Mouse (Mus musculus) megakaryocyte, embryonic 14.5 days (primary cell): Measurements from ENCODE around the gene Pros1.

Experiments used
- FLI1 ChIP-seq: IDR thresholded peaks from 2 replicates; pipeline ENCODE4 v1.6.1; 2012; ENCODE audit warnings: low read length, inconsistent platforms, mixed read lengths
- GATA1 ChIP-seq: IDR thresholded peaks from 3 replicates; pipeline ENCODE4 v1.6.1; 2012; ENCODE audit warnings: mixed read lengths, low read length, inconsistent platforms, borderline replicate concordance

DNA sequence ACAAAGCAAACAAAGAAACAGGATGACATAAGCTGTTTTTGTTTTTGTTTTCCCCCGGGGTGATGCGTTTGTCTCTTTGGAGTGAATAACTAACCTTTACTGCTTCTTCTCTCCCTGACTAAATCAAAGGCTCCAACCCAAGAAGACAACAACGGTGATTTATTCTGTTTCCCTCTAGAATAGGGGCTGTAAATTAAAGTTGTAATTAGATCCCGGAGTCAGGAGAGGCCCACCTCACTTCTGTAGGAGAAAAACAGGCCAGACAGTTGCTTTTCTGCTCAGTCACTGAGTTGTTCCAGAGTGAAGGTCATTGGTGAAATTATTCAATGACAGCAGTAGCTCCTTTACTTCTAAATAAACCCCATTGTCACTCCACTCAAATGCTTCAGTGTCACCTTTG, 19.1 kb downstream of the Pros1 start:
- no peak for TF ChIP-seq FLI1
- TF ChIP-seq GATA1: no peak
